Mouse (Mus musculus): ENCODE results near the gene Samt1.
"Not testable (repeated sequence)": the region's sequence is repeated elsewhere in the genome, so short reads cannot be mapped to it uniquely, and the experiment has no call there.

- TF ChIP-seq CTCF (IDR thresholded peaks at IDR 0.05; ENCODE audit: extremely low read depth, insufficient read depth, insufficient read length, insufficient replicate concordance); POLR2A (IDR thresholded peaks at IDR 0.05; ENCODE audit: low read depth, low read length): not testable (repeated sequence)
These were observed 35.5 kb downstream of the Samt1 start for GRCm38 (mm10) chrX:153976914-153977313.

Data from spleen, adult 2 months (tissue).